Mouse (Mus musculus) right cerebral cortex, postnatal 10 days (tissue): ENCODE measurements around the gene Psmc6.

Source experiments
- DNase-seq, 2 experiments: peaks; one replicate each; pipeline ENCODE4 v3.0.0; 2021; ENCODE audit warnings: low spot score in 2 of 2

Psmc6 gene

DNA sequence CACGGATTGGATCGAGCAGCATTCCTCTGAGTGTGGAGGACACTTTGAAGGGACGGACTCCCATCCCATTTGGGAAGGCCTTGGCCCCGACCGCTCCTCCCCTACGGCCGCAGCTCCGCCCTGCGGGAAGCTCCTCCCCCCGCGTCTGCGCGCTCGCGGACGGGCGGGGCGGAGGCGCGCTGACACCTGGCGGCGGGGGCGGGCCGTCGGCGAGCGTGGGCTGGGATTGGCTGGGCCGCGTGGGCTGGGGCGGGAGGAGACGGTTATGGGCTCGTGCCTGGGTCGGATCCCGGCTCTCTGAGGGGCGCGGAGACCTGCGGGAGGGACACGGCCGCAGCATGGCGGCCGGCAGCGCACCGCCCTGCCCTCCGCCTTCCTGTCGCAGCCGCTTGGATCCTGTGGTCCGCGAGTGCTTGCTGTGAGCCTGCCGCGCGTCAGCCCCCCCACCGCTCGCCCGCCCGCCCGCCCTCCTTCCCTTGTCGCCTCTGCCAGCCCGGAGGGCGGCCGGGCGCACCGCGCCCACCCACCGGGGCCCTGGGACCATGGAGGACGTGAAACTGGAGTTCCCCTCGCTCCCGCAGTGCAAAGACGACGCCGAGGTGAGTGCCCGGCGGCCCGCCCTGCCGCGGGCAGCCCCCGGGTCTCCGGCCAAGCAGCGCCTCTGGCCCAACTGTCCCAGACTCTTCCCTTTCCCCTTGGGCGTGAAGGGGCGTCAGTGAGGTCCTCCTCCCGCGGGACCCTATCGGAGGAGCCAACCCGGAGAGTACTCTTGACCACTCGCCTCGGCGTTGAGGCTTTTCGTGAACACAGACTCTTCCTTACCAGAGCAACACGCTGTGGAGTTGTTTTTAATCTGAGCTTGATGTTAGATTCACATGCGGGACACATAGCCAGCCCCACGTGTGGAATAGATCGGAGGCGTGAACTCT lies 21.6 kb downstream of the Psmc6 start, which contains the start of gene Styx:
TSS of gene Styx (plus strand) at position 163 of the 929 bp plus-strand sequence.
- DNase-seq: peak; percentile 95 to 96

GRCm38 (mm10) chr14:45364211-45365195 lies 34.9 kb downstream of the Psmc6 start:
- peak; percentile 59 to 63 for DNase-seq

DNA sequence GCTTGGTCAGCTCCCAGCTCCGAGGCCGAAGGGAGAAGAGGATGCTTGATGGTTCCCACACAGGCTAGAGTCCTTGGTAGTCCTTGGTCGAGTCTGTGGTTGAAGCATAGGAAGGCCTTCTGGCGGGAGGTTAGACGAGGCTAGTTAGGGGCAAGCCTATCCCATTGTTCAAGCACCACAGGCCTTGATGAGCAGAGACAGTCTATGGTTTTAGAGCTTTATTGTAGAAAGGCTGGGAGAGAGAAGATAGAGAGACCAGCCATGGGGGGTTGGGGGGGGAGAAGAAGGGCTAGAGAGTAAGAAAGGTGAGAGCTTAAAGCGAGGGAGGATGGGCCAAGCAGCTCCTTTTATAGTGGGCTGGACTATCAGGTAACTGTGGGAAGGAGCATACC lies 35.6 kb downstream of the Psmc6 start:
- no peak for DNase-seq

DNA sequence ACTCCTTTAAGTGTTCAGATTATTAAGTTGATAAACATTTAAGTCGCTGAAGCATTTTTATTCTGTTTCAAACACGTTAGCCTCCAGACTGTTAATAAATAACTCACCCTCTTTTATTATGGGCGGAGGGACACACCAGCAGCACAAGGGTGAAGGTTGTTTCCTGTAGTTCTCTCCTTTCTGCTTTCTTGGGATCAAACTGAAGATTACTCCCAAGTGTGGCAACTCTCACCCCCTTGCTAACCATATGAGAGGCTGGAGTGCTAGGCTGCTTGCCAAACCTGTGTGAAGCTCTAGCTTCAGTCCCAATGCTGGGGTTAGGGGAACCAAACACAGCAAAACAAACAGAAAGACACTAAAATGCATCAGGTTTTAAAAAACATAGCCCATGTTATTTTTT lies 49.2 kb downstream of the Psmc6 start:
- DNase-seq: no peak

- no peak for DNase-seq
Measured at GRCm38 (mm10) chr14:45380756-45381155, 51.2 kb downstream of the Psmc6 start.

- no peak for DNase-seq
Measured at GRCm38 (mm10) chr14:45382912-45383311, 53.3 kb downstream of the Psmc6 start.

GRCm38 (mm10) chr14:45385596-45385995 lies 56.0 kb downstream of the Psmc6 start:
- DNase-seq: no peak

DNA sequence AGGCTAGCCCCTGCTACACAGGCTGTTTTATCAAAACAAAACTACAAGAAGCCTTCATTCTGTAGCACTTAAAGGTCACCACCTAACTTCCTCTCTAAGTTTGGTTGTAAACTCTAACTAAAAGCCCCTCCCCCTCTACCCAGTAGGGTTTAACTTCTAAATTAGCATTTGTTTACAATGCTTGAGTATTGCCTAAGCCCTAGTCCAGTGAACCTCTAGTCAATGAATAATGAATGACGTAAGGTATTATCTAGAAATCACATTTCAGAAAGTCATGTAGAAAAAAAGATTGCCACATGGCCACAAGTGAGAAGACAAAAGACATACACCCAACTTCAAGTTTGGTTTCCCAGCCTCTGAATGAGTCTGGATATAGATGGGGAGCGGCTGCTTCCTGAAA lies 57.9 kb downstream of the Psmc6 start:
- DNase-seq: no peak

GRCm38 (mm10) chr14:45388345-45389181 lies 59.0 kb downstream of the Psmc6 start:
- peak; percentile 91 to 93 for DNase-seq

DNA sequence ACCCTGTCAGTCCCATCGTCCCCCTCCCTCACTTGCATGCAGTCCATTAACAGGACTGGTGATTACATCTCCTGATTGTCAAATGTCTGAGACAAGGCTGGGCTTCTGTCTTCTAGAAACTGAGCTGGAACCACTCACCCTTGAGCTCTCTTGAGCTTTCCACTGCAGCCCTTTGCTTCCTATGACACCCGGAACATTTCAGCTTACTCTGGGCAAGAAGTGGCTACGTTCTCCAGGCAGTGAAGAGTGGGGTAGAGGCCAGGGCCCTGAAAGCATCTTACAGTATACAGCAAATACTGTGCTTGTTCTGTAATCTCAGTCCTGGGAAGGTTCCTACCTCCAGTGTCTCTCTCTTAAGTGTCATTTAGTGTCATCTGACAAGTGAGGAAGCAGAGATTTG lies 59.6 kb downstream of the Psmc6 start:
- DNase-seq: no peak
